Mouse (Mus musculus) thymus, adult 2 months (tissue): Measurements from ENCODE around the gene Ankfn1. TPM values are rescaled to one million over a fixed set of nuclear protein-coding genes. Genes with fewer than 3 reads are reported as not detected.

Source experiments
- DNase-seq: peaks from one replicate; pipeline ENCODE4 v3.0.0; 2021
- H3K27ac ChIP-seq: fragments of 200-500 bp; 2 replicates; pipeline ENCODE4 v1.5.1; 2012; ENCODE audit warnings: low read length, control low read depth; ENCODE audit not compliant: control insufficient read depth, insufficient read depth
- H3K27me3 ChIP-seq: fragments of 200-500 bp; 2 replicates; pipeline ENCODE4 v1.6.1; 2012; ENCODE audit warnings: mild to moderate bottlenecking, low read length, moderate library complexity, mixed read lengths; ENCODE audit not compliant: control insufficient read depth, insufficient read depth
- H3K36me3 ChIP-seq: fragments of 200-500 bp; 2 replicates; pipeline ENCODE4 v1.6.1; 2012; ENCODE audit warnings: mild to moderate bottlenecking, low read length, moderate library complexity; ENCODE audit not compliant: control insufficient read depth, insufficient read depth
- H3K4me1 ChIP-seq: fragments of 200-500 bp; replicated peaks from 2 replicates; pipeline ENCODE4 v1.6.1; 2012; ENCODE audit warnings: low read length; ENCODE audit not compliant: control insufficient read depth, insufficient read depth
- H3K4me3 ChIP-seq: fragments of 200-500 bp; 2 replicates; pipeline ENCODE4 v1.5.1; 2012; ENCODE audit warnings: mild to moderate bottlenecking, low read length, control low read depth, moderate library complexity; ENCODE audit not compliant: control insufficient read depth, insufficient read depth
- CTCF ChIP-seq: fragments of 200-500 bp; IDR thresholded peaks from 2 replicates; pipeline ENCODE4 v1.5.1; 2012; ENCODE audit warnings: mild to moderate bottlenecking, control low read depth, low read length, moderate library complexity, borderline replicate concordance; ENCODE audit not compliant: control insufficient read depth, poor library complexity, insufficient read depth; ENCODE audit errors: extremely low read depth
- POLR2A ChIP-seq: fragments of 200-500 bp; IDR thresholded peaks from 2 replicates; pipeline ENCODE4 v1.6.1; 2012; ENCODE audit warnings: mild to moderate bottlenecking, low read length, control low read depth, moderate library complexity; ENCODE audit not compliant: control insufficient read depth, poor library complexity, insufficient read depth; ENCODE audit errors: extremely low read depth
- WGBS: fragments of 180-500 bp; shearing (Covaris S2); methylation state at CpG from one replicate; pipeline ENCODE4 v1.1.7; 2018; 5-methylcytosine and 5-hydroxymethylcytosine counted together
- polyA plus RNA-seq: library from polyadenylated mRNA; depleted of rRNA; stranded (reverse); fragments of >200 nt; gene quantifications from 2 replicates; pipeline ENCODE4 v1.2.3, GENCODE M21; 2012

Ankfn1 gene
- polyA plus RNA-seq, 1 experiment = 0.07 TPM

DNA sequence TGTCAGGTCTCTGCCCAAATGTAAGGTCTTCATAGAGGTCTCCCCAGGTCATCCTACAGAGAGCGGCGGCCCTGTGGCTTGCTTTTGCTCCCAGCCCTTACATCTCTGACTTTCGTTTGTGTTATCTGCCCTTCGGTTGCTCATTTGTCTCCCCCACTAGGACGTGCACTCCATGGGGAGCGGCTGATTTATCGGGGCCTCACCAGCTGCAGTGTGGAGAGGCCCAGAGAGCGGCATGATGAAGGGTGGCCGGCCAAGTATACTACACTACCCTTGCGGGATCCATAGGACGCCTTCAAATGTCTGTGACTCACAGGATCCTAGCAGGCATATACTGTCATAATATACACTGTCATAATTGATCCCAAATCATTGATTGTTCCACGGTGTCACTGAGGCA is 358.8 kb downstream of the Ankfn1 start:
- no peaks in the 10 kb centered on the region for H3K4me1 ChIP-seq
- DNase-seq = no peak
- no peaks in the 10 kb centered on the region for H3K27me3 ChIP-seq
- no peak for TF ChIP-seq CTCF
- no peak for TF ChIP-seq POLR2A
- WGBS = 90% methylated on average over 12 of the region's 12 CpGs
- no peak overlapping the region for H3K27ac ChIP-seq
- H3K36me3 ChIP-seq = no peaks in the 10 kb centered on the region
- no peak overlapping the region for H3K4me3 ChIP-seq

DNA sequence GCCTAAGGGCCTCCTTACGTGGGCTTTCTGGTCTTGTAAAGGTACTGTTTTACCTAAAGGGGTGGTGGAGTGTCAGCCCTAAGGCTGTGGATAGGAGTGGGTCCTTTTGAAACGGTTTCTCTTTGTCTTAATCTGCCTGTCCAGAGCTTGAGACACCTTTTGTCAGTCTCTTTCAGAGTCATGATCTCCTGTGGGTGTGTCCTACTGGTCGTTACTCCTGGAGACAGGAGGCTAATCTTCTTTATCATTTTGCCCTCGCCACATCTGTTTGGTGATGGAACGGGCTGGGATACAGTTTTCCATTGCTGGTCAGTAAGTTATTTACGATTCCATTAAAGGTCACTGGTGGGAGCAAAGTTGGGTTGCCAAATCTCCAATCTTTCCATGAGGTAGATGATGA is 360.7 kb downstream of the Ankfn1 start:
- no peak for DNase-seq
- H3K4me3 ChIP-seq = no peak overlapping the region
- no peaks in the 10 kb centered on the region for H3K36me3 ChIP-seq
- no peaks in the 10 kb centered on the region for H3K27me3 ChIP-seq
- no peaks in the 10 kb centered on the region for H3K4me1 ChIP-seq
- WGBS = 88% methylated on average over 6 of the region's 6 CpGs
- TF ChIP-seq CTCF = no peak
- no peak for TF ChIP-seq POLR2A
- no peak overlapping the region for H3K27ac ChIP-seq

DNA sequence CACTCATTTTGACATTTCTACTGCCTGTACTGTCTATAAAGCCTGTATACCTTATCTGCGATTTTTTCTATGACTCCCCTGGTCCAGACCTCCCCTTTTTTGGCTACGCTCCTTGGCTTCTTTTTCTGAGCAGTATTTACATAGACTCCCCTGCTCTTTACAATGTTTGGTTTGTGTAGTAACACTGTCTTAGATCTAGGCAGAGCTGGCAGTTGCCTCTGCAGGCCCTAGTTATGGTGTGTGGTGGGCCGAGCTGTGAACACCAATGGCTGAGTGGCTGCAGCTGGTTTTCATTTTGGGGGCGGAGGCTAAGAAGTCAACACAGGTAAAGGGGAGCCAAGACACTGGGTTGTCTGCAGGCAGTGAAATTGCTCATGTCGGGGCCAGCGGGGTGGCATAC is 368.7 kb downstream of the Ankfn1 start:
- no peaks in the 10 kb centered on the region for H3K27me3 ChIP-seq
- no peaks in the 10 kb centered on the region for H3K36me3 ChIP-seq
- no peak for DNase-seq
- H3K4me1 ChIP-seq = no peaks in the 10 kb centered on the region
- 93% methylated on average over 6 of the region's 6 CpGs for WGBS
- no peak for TF ChIP-seq POLR2A
- TF ChIP-seq CTCF = no peak
- no peak overlapping the region for H3K4me3 ChIP-seq
- no peak overlapping the region for H3K27ac ChIP-seq

DNA sequence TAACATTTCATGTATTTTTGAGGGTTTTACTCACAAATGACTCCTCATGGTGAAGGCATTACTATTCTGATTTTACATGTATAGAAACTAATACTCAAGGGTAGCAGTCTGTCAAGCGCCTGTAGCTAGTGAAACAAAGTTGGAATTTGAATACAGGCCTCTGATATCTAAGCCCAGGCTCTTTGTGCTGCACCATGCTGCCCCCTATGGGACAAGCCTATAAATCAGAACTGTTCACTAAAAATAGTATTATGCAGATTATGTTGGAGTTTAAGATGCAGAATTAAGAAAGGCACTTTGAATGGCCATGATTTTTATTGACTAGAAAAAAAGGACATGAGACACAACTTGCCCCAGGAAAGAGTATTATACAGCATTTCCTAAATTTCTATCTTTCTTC is 373.0 kb downstream of the Ankfn1 start:
- peak; percentile 4 for DNase-seq
- no peaks in the 10 kb centered on the region for H3K36me3 ChIP-seq
- no peaks in the 10 kb centered on the region for H3K27me3 ChIP-seq
- H3K4me3 ChIP-seq = no peak overlapping the region
- H3K4me1 ChIP-seq = no peaks in the 10 kb centered on the region
- whole genome bisulfite sequencing = 100% methylated on average over 1 of the region's 1 CpGs
- TF ChIP-seq POLR2A = no peak
- no peak for TF ChIP-seq CTCF
- no peak overlapping the region for H3K27ac ChIP-seq

DNA sequence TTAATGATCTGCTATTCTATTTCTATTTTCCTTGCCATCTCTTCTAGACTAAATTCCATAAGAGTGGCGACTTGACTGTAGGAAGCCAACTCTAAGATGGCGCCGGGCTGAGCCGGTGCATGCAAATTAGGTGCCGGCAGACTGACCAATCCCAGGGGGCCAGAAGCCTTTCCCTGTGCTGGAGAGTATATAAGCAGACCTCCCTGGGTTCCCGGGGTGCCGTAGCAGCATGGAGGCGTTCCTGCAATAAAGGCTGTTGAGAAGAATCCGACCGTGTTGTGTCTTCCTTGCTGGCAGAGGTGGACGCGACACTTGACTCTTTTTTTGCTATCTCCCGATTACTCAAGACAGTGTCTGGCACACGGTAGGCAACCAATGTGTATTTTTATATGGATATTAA is 374.0 kb downstream of the Ankfn1 start:
- H3K4me3 ChIP-seq = no peak overlapping the region
- WGBS = 95% methylated on average over 14 of the region's 14 CpGs
- TF ChIP-seq CTCF (no peak), POLR2A (no peak)
- no peaks in the 10 kb centered on the region for H3K36me3 ChIP-seq
- DNase-seq = no peak
- no peaks in the 10 kb centered on the region for H3K4me1 ChIP-seq
- H3K27ac ChIP-seq = no peak overlapping the region
- no peaks in the 10 kb centered on the region for H3K27me3 ChIP-seq

DNA sequence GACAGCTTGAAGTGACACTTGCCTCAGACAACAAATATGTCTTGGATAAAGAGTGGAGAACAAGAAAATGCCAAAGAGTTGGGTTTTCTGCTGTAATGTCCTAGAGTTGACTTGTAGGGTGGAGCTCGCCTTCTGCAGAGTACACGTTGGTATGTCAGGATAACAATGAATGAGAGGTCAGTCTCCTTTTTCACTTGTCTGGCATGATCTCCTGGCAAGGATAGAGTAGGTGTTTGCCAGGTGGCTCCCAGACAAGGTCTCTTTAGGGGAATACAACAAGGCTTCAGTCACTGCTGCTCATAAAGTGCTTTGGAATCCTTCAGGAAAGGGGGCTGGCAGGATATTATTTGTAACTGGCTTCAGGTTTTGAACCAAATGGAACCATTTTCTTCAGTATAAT is 388.6 kb downstream of the Ankfn1 start:
- no peak for TF ChIP-seq CTCF
- TF ChIP-seq POLR2A = no peak
- Histone ChIP-seq H3K27ac (no peak overlapping the region), H3K4me1 (no peaks in the 10 kb centered on the region), H3K4me3 (no peak overlapping the region), H3K36me3 (no peaks in the 10 kb centered on the region), H3K27me3 (no peaks in the 10 kb centered on the region)
- DNase-seq = no peak
- 84% methylated on average over 2 of the region's 2 CpGs for WGBS

DNA sequence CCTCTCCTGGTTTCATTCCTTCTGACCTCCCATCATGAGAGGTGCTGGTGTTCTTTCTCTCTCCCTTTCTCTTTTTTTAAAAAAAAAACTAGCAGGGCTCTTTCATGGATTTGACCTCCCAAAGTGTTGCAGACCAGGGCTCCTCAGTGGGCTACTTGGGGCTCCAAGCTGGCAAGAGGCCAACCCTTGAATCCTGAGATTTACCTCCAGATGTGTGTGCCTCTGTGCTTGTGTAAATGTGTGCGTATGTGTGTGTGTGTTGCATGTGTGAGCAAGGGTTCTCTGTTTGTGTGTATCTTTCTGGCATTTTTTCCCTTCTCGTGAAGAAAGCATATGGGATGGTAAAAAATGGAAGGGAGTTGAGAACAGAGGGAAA is 394.8 kb downstream of the Ankfn1 start:
- TF ChIP-seq POLR2A (no peak), CTCF (no peak)
- H3K4me3 ChIP-seq = no peak overlapping the region
- H3K27ac ChIP-seq = no peak overlapping the region
- H3K27me3 ChIP-seq = no peaks in the 10 kb centered on the region
- WGBS = 91% methylated on average over 2 of the region's 2 CpGs
- DNase-seq = no peak
- H3K36me3 ChIP-seq = no peaks in the 10 kb centered on the region
- no peaks in the 10 kb centered on the region for H3K4me1 ChIP-seq

DNA sequence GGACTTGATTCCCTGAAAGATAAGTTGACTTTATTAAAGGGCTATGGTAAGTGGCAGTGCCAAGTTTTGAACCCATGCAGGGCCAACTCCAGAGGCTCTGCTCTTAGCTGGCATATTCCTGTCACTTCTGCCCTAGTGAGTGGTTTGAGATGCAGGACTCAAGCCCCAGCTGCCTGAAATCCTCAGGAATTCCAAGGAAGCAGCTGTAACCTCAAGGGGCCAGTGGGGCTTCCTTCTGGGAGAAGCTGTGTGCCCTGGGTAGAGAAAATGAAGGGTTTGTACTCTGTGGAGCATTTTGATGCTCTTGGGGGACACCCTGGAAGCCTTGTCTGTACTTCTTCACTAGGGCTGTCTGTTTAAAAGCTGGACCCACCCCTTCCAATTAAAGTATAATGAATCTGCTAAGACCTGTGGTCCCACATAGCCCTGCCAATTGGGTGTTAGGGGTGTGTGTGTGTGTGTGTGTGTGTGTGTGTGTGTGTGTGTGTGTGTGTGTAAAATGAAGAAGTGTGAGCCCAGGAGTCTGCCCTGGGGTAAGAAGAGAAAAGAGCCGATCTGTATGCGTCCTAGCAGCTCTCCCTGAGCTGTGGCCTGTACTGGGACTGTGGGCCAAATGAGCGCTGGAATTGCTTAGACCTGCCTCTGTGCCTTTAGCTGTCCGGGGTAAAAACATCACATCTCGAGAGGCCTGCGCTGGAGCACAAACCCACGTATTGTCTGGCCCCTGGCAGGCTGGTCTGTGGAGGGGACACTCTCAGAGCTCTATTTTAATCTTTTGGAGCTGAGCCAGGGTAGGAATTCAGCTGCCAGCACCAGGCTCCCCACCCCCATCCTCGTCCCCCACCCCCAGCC is 395.4 kb downstream of the Ankfn1 start:
- Histone ChIP-seq H3K27me3 (no peaks in the 10 kb centered on the region), H3K36me3 (no peaks in the 10 kb centered on the region), H3K4me3 (no peak overlapping the region), H3K4me1 (no peaks in the 10 kb centered on the region), H3K27ac (no peak overlapping the region)
- DNase-seq = no peak
- WGBS = 78% methylated on average over 8 of the region's 8 CpGs
- TF ChIP-seq POLR2A (no peak), CTCF (no peak)
